Mouse (Mus musculus): Measurements from ENCODE around the gene Sncg.
"Not testable (repeated sequence)": the region's sequence is repeated elsewhere in the genome, so short reads cannot be mapped to it uniquely, and the experiment has no call there.

Sncg gene

DNA sequence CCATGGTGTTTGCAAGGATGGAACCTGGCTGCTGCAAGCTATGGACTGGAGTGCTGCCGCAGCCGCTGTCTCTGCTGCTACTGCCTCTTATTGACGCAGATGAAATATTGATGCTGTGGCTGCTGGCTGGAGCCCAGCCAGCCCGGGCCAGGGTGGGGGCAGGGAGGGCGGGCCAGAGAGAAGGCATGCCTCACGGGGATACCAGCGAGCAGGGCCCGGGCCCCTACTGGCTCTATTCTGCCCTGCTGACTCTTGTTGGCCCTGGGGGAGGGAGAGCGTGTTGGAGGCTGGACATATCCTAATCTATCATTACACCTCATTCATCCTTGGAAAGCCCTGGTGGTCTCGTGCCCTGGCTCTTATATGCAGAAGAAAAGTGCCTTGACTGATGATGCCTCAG is at the start of gene Sncg:
Sncg (minus strand) TSS at position 213 of the 400 bp plus-strand sequence.
- peak in 1 of 2 experiments; percentile 51 for DNase-seq

DNA sequence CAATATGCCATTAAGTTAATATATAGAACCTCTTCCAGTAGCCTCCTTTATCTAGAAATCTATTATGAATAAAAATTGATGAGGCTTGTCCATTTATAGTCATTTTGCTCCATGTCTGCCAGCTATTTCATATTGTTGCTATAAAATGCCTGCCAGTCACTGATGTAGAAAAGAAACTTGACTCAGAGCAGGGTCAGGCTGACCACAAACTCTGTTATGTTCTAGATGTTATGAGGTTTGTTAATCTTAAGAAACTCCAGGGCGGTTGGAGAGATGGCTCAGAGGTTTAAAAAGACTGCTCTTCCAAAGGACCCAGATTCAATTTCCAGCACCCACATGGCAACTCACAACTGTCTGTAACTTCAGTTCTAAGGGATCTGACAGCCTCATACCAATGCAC is 46.5 kb upstream of the Sncg start:
- no peak for DNase-seq

- no peak for DNase-seq
Observed at GRCm38 (mm10) chr14:34417501-34417900, 42.9 kb upstream of the Sncg start.

GRCm38 (mm10) chr14:34416946-34417345 is 42.4 kb upstream of the Sncg start:
- not testable (repeated sequence) for DNase-seq

- DNase-seq = no peak
Observed at GRCm38 (mm10) chr14:34412164-34412896, 37.7 kb upstream of the Sncg start.

DNA sequence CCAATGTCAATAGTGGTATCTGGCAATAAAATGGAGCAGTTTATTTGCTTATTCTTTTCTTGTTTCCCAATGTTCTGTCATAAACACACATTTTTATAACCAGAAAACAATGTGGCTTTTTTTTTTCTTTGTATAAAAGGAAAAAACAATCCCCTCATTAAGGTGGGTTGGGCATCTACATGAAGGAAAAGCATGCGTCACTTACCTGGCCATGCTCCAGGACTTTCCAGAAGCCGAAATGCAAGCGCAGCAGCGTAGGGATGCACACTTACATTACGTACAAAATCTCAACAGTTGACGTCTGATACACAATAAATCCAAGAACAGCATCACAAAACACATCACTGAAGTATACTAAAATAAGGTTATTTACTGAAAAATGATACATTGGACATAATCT is 36.1 kb upstream of the Sncg start:
- peak in 1 of 2 experiments; percentile 28 for DNase-seq

GRCm38 (mm10) chr14:34403424-34403823 is 28.8 kb upstream of the Sncg start:
- DNase-seq = no peak

DNA sequence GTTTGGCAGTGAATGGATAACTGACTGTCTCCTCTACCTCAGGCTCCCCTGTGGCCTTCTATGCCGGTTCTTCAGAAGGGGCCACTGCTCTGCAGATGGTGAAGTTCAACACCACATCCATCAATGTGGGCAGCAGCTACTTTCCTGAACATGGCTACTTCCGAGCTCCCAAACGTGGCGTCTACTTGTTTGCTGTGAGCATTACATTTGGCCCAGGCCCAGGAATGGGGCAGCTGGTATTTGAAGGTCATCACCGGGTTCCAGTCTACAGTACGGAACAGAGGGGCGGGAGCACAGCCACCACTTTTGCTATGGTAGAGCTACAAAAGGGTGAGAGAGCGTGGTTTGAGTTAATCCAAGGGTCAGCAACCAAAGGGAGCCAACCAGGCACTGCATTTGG is 28.3 kb upstream of the Sncg start:
- peak in 1 of 2 experiments; percentile 31 for DNase-seq

- peak; percentile 86 to 92 for DNase-seq
Observed at GRCm38 (mm10) chr14:34401135-34401534, 26.5 kb upstream of the Sncg start.

DNA sequence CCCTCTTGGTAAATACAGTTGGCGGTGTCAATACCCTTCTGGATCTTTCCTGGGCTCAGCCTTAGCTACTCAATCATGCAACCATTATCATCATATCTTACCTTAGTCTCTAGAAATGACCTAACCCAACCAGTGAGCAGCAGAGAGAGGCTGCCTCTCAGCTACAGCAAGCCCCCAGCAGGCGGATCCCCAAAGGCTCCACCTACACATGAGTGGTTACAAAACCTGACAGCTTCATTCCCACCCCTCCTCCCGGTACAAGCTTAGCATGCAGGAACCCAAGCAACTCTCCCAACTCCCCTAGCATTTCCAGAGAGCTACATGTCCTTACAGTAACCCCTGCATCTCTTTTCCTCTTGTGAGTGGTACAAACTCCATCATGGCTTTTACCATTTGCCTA is 25.4 kb upstream of the Sncg start:
- no peak for DNase-seq

GRCm38 (mm10) chr14:34399301-34399700 is 24.7 kb upstream of the Sncg start:
- no peak for DNase-seq

DNA sequence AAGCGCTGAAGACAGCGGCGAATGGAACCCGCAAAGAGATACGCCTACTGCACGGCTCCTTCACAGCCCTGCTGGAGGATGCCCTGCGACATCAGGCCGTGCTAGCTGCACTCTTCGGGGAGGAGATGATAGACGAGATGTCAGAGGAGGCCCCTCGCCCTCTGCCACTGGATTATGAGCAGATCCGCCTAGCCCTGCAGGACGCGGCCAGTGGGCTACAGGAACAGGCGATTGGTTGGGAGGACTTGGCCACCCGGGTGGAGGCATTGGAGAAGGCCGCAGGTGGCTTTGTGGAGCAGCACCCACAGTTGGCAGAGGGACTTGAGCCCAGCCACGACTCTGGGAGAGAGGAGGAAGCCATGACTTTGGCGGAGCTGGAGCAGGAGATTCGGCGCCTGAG is 24.3 kb upstream of the Sncg start:
- DNase-seq = no peak

GRCm38 (mm10) chr14:34397871-34398270 is 23.3 kb upstream of the Sncg start:
- peak; percentile 56 to 70 for DNase-seq

DNA sequence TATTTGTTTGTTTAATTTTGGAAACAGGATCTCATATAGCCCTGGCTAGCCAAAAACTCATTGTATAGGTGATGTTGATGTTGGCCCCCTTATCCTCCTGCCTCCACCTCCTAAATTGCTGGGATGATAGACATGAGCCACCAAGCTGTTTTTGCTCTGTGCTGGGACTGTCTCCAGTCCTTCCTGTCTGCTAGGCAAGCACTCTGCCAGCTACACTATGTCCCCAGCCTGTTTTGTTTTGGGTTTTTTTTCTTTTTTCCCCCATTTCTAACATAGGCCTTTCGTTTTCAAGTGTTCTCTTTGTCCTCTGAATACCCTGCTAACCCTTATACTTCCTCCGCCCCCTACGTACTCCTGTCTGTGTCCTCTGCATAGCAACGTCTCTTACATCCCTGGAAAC is 18.7 kb upstream of the Sncg start:
- DNase-seq = peak in 1 of 2 experiments; percentile 6

- DNase-seq = no peak
Observed at GRCm38 (mm10) chr14:34382921-34383704, 8.5 kb upstream of the Sncg start.

DNA sequence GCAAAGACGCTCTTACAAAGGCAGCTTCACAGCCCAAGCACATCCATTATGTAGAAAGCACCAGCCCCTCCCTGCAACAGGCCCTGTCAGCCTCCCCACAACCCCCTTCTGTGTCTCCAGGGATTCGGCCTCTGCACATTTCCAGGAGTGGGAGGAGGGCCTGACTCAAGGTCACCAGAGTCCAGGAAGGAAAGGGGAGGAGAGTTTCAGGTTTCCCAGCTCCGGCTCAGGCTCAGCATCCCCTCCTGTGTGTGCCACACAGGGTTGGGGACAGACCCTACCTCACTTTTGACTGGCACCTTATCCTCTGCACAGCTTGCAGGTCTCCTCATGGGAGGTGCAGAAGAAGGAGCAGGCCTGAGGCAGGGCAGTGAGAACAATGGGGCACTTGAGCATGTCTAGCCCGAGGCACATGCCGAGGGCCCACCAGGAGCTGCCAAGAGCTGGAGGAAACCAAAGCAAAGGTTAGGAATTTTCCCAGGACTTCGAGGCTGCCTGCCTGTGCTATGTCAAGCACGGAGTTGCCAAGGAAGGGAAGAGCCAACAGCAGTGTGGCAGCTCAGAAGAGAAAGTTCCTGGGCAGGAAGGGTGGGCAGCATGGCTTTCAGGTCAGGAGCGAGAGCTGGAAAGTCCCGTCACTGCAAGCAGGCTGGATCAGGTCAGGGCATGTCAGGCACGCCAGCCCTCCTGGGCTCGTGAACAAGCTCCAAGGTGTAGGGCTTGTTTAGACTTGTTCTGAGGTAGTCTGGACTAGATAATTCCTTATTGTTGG is 4.2 kb upstream of the Sncg start:
- DNase-seq = peak; percentile 71 to 80

DNA sequence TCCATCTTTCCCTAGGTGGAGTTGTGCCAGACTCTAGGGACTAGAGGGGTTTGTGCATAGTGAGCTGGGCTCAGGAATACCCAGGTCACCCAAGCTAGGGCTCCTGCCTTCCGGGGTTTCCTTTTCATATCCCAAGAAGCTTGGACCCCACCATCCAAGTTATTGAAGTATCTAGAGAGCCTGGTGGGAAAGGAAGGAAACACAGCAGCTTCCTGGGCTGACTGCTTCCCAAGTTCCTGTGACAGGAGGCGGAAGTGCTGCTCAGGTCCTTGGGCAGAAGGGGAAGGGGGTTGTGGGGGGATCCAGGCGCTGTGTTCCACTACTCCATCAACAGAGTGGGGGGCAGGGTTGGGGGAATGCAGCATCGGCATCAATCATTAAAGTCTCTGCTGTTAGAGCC is 2.5 kb upstream of the Sncg start:
- DNase-seq = peak in 1 of 2 experiments; percentile 33

GRCm38 (mm10) chr14:34375941-34376340 is 1.4 kb upstream of the Sncg start:
- no peak for DNase-seq

DNA sequence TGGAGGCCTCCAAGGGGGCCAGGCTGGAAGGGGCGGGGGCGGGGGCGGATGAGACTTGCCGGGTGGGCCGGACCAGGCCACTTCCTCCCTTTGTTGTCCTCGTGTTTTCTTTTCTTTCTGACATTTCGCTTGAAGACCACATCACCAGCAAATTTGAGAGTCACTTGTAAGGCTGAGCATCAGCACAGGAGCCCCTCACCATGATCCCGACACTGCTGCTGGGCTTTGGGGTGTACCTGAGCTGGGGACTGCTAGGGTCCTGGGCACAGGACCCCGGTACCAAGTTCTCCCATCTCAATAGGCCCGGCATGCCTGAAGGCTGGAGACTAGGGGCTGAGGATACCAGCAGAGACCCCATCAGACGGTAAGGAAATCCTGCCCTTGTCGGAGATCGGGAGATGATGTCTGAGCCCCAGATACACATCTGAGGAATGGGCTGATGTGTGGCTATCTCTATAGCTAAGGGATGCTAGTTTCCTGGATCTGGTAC is 871 bp upstream of the Sncg start, which contains the start of gene Mmrn2:
Mmrn2 (plus strand) TSS at position 51 of the 490 bp plus-strand sequence.
- no peak for DNase-seq

- DNase-seq = no peak
Observed at GRCm38 (mm10) chr14:34373581-34373980, 1.0 kb downstream of the Sncg start.

GRCm38 (mm10) chr14:34372646-34373045 is 1.9 kb downstream of the Sncg start:
- peak; percentile 37 to 78 for DNase-seq

DNA sequence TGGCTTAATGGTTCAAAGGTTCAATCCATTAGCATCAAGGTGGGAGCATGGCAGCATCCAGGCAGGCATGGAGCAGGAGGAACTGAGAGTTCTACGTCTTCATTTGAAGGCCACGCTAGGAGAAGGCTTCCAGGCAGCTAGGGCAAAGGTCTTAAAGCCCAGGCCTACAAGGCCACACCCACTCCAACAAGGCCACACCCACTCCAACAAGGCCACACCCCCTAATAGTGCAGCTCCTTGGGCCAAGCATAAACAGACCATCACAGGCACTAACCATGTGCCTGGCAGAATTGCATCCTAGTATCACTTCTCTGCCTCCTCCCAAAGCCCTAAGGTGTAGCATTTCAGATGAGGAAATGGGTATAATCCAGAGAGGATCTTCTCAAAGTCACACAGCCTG is 2.8 kb downstream of the Sncg start:
- peak in 1 of 2 experiments; percentile 32 for DNase-seq

- no peak for DNase-seq
Observed at GRCm38 (mm10) chr14:34370921-34371320, 3.7 kb downstream of the Sncg start.

Data from kidney, postnatal 36 days (tissue).